Mouse (Mus musculus): Measurements from ENCODE around the gene Rab5if. TPM values are rescaled to one million over a fixed set of nuclear protein-coding genes. Genes with fewer than 3 reads are reported as not detected.
"Not testable (repeated sequence)": the region's sequence is repeated elsewhere in the genome, so short reads cannot be mapped to it uniquely, and the experiment has no call there.

Gene Rab5if
- polyA plus RNA-seq, 1 experiment from 2014 or later = 190 TPM

- Histone ChIP-seq H3K27me3 (no peaks in the 10 kb centered on the region), H3K9ac (replicated peaks) (0 out of 2 replicates have a peak overlapping the region, but pooled peaks have one; percentile 8), H3K27ac (no peak overlapping the region), H3K4me2 (no peak overlapping the region), H3K4me1 (replicated peaks) (peaks cover 7% of the 10 kb centered on the region; the same call in 1 of the 2 replicates), H3K9me3 (no peaks in the 10 kb centered on the region), H3K36me3 (no peaks in the 10 kb centered on the region), H3K4me3 (replicated peaks) (no peak overlapping the region)
- 21% methylated on average over 6 of the region's 6 CpGs for WGBS
- no peak for ATAC-seq (ENCODE audit: insufficient number of reproducible peaks, insufficient read depth, low FRiP score, low TSS enrichment, low read depth)
These were observed 42.2 kb downstream of the Rab5if start for GRCm38 (mm10) chr2:156904976-156905717.

- not testable (repeated sequence) for H3K27ac ChIP-seq; H3K36me3 ChIP-seq; H3K4me3 ChIP-seq (replicated peaks); H3K4me2 ChIP-seq; ATAC-seq (ENCODE audit: insufficient number of reproducible peaks, insufficient read depth, low FRiP score, low TSS enrichment, low read depth); H3K27me3 ChIP-seq; H3K9me3 ChIP-seq; H3K4me1 ChIP-seq (replicated peaks)
- WGBS = 20% methylated on average over 4 of the region's 4 CpGs
- H3K9ac ChIP-seq (replicated peaks) = 0 out of 2 replicates have a peak overlapping the region, but pooled peaks have one; percentile 8
These were observed 43.0 kb downstream of the Rab5if start for GRCm38 (mm10) chr2:156905931-156906330.

GRCm38 (mm10) chr2:156913191-156913590, 50.3 kb downstream of the Rab5if start:
- no peak overlapping the region for H3K4me2 ChIP-seq
- WGBS = 73% methylated on average over 5 of the region's 5 CpGs

GRCm38 (mm10) chr2:156915559-156915958, 52.6 kb downstream of the Rab5if start:
- H3K27me3 ChIP-seq = no peaks in the 10 kb centered on the region
- no peak overlapping the region for H3K4me2 ChIP-seq
- WGBS = 78% methylated on average over 3 of the region's 3 CpGs
- H3K4me3 ChIP-seq (replicated peaks) = no peak overlapping the region
- no peak overlapping the region for H3K27ac ChIP-seq
- no peak overlapping the region for H3K9ac ChIP-seq (replicated peaks)
- no peaks in the 10 kb centered on the region for H3K4me1 ChIP-seq (replicated peaks)
- H3K9me3 ChIP-seq = no peaks in the 10 kb centered on the region
- H3K36me3 ChIP-seq = no peaks in the 10 kb centered on the region
- no peak for ATAC-seq (ENCODE audit: insufficient number of reproducible peaks, insufficient read depth, low FRiP score, low TSS enrichment, low read depth)

More at GRCm38 (mm10) chr2:156913191-156913590, 50.3 kb downstream of the Rab5if start:
- ATAC-seq (ENCODE audit: insufficient number of reproducible peaks, insufficient read depth, low FRiP score, low TSS enrichment, low read depth) = no peak
- Histone ChIP-seq H3K36me3 (no peaks in the 10 kb centered on the region), H3K4me1 (replicated peaks) (no peaks in the 10 kb centered on the region), H3K9ac (replicated peaks) (no peak overlapping the region), H3K4me3 (replicated peaks) (no peak overlapping the region), H3K27ac (no peak overlapping the region), H3K9me3 (no peaks in the 10 kb centered on the region), H3K27me3 (no peaks in the 10 kb centered on the region)

GRCm38 (mm10) chr2:156916419-156917125, 53.6 kb downstream of the Rab5if start:
- no peak for ATAC-seq (ENCODE audit: insufficient number of reproducible peaks, insufficient read depth, low FRiP score, low TSS enrichment, low read depth)
- Histone ChIP-seq H3K36me3 (no peaks in the 10 kb centered on the region), H3K4me2 (no peak overlapping the region), H3K9me3 (no peaks in the 10 kb centered on the region), H3K4me3 (replicated peaks) (no peak overlapping the region), H3K27ac (no peak overlapping the region), H3K27me3 (no peaks in the 10 kb centered on the region), H3K9ac (replicated peaks) (no peak overlapping the region), H3K4me1 (replicated peaks) (no peaks in the 10 kb centered on the region)
- 81% methylated on average over 3 of the region's 3 CpGs for WGBS

- Histone ChIP-seq H3K36me3 (no peaks in the 10 kb centered on the region), H3K27ac (no peak overlapping the region), H3K4me1 (replicated peaks) (no peaks in the 10 kb centered on the region), H3K27me3 (no peaks in the 10 kb centered on the region), H3K9ac (replicated peaks) (no peak overlapping the region), H3K9me3 (no peaks in the 10 kb centered on the region), H3K4me3 (replicated peaks) (no peak overlapping the region), H3K4me2 (no peak overlapping the region)
- ATAC-seq (ENCODE audit: insufficient number of reproducible peaks, insufficient read depth, low FRiP score, low TSS enrichment, low read depth) = no peak
- 75% methylated on average over 4 of the region's 4 CpGs for WGBS
These were observed 55.6 kb downstream of the Rab5if start for GRCm38 (mm10) chr2:156918562-156918961.

DNA sequence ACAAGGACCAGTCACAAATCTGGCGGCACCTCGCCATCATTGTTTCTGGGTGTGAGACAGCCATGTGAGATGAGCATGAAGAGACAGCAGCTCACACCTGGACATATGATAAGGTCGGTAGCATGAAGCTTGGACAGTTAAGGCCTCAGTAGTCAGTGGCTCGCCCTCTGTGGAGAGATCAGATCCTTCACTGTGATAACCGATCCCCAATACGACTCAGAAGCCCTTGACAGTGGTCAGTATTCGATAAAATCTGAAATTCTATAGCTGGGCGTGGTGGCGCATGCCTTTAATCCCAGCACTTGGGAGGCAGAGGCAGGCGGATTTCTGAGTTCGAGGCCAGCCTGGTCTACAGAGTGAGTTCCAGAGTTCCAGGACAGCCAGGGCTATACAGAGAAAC, 56.3 kb downstream of the Rab5if start:
- WGBS = 92% methylated on average over 11 of the region's 11 CpGs

DNA sequence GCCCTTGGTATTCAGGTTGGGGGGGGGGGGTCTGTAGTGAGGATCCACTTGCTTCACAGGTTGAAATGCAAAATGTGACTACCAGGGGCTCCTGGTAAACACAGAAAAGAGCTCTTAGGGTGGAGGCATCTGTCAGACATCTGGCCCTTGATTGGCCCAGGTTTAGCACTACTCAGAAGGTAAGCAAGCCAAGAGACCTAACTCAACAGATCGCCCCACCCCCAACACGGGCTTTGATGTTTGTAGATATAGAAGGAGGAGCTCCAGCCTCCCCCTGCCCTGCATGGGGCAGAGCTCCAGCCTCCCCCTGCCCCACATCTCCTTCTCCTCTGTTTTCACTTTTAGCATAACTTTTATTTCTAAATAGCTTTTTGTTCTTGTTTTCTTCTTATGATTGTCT, 56.9 kb downstream of the Rab5if start:
- ATAC-seq (ENCODE audit: insufficient number of reproducible peaks, insufficient read depth, low FRiP score, low TSS enrichment, low read depth) = no peak
- H3K4me3 ChIP-seq (replicated peaks) = no peak overlapping the region
- H3K36me3 ChIP-seq = no peaks in the 10 kb centered on the region
- 61% methylated on average over 2 of the region's 2 CpGs for WGBS
- no peaks in the 10 kb centered on the region for H3K9me3 ChIP-seq
- H3K27me3 ChIP-seq = no peaks in the 10 kb centered on the region
- H3K4me2 ChIP-seq = no peak overlapping the region
- no peak overlapping the region for H3K27ac ChIP-seq
- no peak overlapping the region for H3K9ac ChIP-seq (replicated peaks)
- no peaks in the 10 kb centered on the region for H3K4me1 ChIP-seq (replicated peaks)

More for the DNA sequence above, 56.3 kb downstream of the Rab5if start:
- H3K27me3 ChIP-seq; H3K4me3 ChIP-seq (replicated peaks); H3K9ac ChIP-seq (replicated peaks); H3K36me3 ChIP-seq; H3K4me1 ChIP-seq (replicated peaks); H3K9me3 ChIP-seq; H3K4me2 ChIP-seq; ATAC-seq (ENCODE audit: insufficient number of reproducible peaks, insufficient read depth, low FRiP score, low TSS enrichment, low read depth); H3K27ac ChIP-seq: not testable (repeated sequence)

- WGBS = 80% methylated on average over 5 of the region's 5 CpGs
- H3K4me2 ChIP-seq = no peak overlapping the region
- no peak overlapping the region for H3K9ac ChIP-seq (replicated peaks)
These were observed 60.1 kb downstream of the Rab5if start for GRCm38 (mm10) chr2:156923057-156923456.

More at GRCm38 (mm10) chr2:156923057-156923456, 60.1 kb downstream of the Rab5if start:
- no peaks in the 10 kb centered on the region for H3K9me3 ChIP-seq
- H3K4me3 ChIP-seq (replicated peaks) = no peak overlapping the region
- no peak for ATAC-seq (ENCODE audit: insufficient number of reproducible peaks, insufficient read depth, low FRiP score, low TSS enrichment, low read depth)
- no peaks in the 10 kb centered on the region for H3K27me3 ChIP-seq
- H3K4me1 ChIP-seq (replicated peaks) = no peaks in the 10 kb centered on the region
- no peak overlapping the region for H3K27ac ChIP-seq
- peaks cover 11% of the 10 kb centered on the region; the same call in 1 of the 2 replicates for H3K36me3 ChIP-seq
